18 mouse cellular contexts compared by ENCODE assay signal in genomic region chr9:55329401-55329800, GRCm38 (mm10).
"Had no signal": no experiment of that assay in that cellular context is flagged by ENCODE, and none has a peak within 500 bp of the region (broad histone marks: within the 10 kb centered on the region; RNA-seq: fewer than 3 reads in every experiment).

No protein-coding gene starts in this region.

- ATAC-seq: hindbrain, embryonic 16.5 days; inflammation-experienced regulatory T-cells, adult 6 months; intestine, embryonic 15.5 days; intestine, postnatal 0 days; liver, embryonic 12.5 days had no signal

- DNase-seq: gastrocnemius, postnatal 10 days; gastrocnemius, postnatal 25 days; heart, adult 18-20 months; heart, postnatal 10 days; heart, postnatal 4 days; kidney, adult 18-20 months; kidney, adult 8-10 months; kidney, postnatal 10 days; kidney, postnatal 25 days; kidney, postnatal 4 days; layer of hippocampus, postnatal 36 days; left cerebral cortex, postnatal 4 days; lung, adult 18-20 months had no signal
